Mouse (Mus musculus): ENCODE measurements around the gene AL607142.1. TPM values are rescaled to one million over a fixed set of nuclear protein-coding genes. Genes with fewer than 3 reads are reported as not detected.
A peak's percentile ranks its signal among the peaks of the same experiment; 100 is the strongest.

AL607142.1 gene
- not detected for total RNA-seq (2021)
- long read RNA-seq, experiment 1 = 0 reads
- long read RNA-seq, experiment 2 = 0 reads

- intact Hi-C loops (cut with DNase I; ENCODE audit: low total_unique reads) = no loop called here
- DNase-seq = no peak
Observed at GRCm38 (mm10) chr4:120064696-120065095, at the start of gene AL607142.1. Gene AL607142.1 (plus strand): TSS chr4:120064996.

GRCm38 (mm10) chr4:120018426-120018825 is 46.4 kb upstream of the AL607142.1 start:
- DNase-seq = no peak
- intact Hi-C loops (cut with DNase I; ENCODE audit: low total_unique reads) = no loop called here

- intact Hi-C loops (cut with DNase I; ENCODE audit: low total_unique reads) = no loop called here
- DNase-seq = no peak
Observed at GRCm38 (mm10) chr4:120022392-120022791, 42.4 kb upstream of the AL607142.1 start.

GRCm38 (mm10) chr4:120023221-120023840 is 41.5 kb upstream of the AL607142.1 start:
- no peak for DNase-seq
- intact Hi-C loops (cut with DNase I; ENCODE audit: low total_unique reads) = no loop called here

DNA sequence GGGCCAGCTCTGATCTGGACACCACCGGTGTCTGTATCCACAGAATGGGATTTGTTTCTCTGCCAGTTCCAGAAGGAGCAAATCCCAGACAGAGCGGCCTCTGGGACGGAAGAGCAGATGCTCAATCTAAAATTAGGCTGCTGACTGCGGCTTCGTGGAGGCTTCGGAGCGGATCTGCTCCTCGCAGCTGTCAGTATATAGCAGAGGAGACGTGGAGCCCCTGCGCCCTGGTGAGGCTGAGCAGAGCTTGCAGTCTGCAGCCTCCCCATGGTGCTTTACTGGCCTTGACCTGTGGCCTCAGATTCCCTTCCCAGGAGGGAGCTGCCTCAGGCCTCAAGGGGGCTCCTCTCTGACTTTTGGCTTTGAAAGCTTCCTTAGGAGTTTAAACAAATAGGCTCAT is 40.7 kb upstream of the AL607142.1 start:
- intact Hi-C loops (cut with DNase I; ENCODE audit: low total_unique reads) = no loop called here

DNA sequence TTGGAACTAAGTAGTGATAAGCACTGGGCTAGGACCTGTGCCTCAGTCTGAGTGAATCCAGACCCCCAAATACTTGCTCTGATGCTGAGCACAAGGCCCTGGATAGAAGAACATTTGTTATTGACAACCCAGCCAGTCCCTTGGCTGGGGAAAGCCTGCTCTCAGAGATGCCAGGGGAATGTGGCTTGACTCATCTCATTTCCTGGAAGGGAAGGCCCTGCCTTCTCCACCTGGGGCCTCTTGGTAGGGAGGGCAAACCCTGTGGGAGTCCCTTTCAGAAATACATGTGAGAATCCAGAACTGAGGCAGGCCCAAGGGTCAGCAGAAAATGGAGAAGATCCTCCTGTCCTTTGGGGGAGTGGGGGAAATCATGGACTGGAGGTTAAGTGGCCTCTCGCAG is 37.1 kb upstream of the AL607142.1 start:
- intact Hi-C loops (cut with DNase I; ENCODE audit: low total_unique reads) = no loop called here
- no peak for DNase-seq

More for the DNA sequence above, 40.7 kb upstream of the AL607142.1 start:
- DNase-seq = peak; percentile 39

DNA sequence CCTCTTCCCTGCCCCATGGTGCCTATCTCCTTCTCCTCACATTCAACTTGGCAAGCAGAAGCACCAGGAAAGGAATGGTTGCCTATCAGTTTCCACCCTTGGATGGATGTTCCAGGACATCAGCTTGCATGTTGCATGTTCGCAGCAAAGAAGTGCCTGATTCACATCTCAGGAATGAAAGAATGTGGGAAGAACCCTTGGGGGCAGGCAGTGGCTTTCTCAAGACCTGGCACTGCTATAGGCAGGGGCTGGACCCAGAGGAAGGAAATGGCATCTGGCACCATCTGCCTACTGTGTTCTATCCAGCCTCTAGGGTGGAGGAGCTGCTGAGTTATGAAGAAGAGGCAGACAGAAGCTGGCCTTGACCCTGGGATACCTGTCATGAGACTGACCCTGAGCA is 34.9 kb upstream of the AL607142.1 start:
- intact Hi-C loops (cut with DNase I; ENCODE audit: low total_unique reads) = no loop called here
- DNase-seq = no peak

GRCm38 (mm10) chr4:120032320-120032983 is 32.3 kb upstream of the AL607142.1 start:
- intact Hi-C loops (cut with DNase I; ENCODE audit: low total_unique reads) = no loop called here
- peak; percentile 34 for DNase-seq

GRCm38 (mm10) chr4:120032984-120033355 is 31.8 kb upstream of the AL607142.1 start:
- intact Hi-C loops (cut with DNase I; ENCODE audit: low total_unique reads) = no loop called here
- no peak for DNase-seq

- no peak for DNase-seq
- intact Hi-C loops (cut with DNase I; ENCODE audit: low total_unique reads) = loop anchor here (5.0 kb wide), 1 partner anchor 79 kb away; no protein-coding TSS in a partner anchor
Observed at GRCm38 (mm10) chr4:120036294-120036693, 28.5 kb upstream of the AL607142.1 start.

DNA sequence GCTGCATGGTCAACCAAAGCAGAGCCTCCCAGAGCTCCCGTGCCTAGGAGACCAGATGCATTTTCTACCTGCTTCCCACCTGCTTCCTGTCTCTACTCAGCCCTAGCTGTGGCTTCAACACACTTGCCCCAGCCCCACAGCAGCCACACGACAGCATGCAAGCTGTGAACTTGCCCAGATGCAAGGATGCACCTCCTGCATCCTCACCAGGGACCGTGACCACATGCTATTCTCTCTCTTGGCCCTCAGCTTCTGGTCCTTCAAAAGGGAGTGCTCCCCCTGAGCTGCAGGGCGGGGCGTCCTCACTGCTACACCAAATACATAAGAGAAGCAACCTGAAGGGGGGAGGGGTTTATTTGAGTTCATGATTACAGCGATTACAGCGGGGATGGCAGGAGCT is 27.8 kb upstream of the AL607142.1 start:
- intact Hi-C loops (cut with DNase I; ENCODE audit: low total_unique reads) = loop anchor here (5.0 kb wide), 1 partner anchor 80 kb away; no protein-coding TSS in a partner anchor
- no peak for DNase-seq

DNA sequence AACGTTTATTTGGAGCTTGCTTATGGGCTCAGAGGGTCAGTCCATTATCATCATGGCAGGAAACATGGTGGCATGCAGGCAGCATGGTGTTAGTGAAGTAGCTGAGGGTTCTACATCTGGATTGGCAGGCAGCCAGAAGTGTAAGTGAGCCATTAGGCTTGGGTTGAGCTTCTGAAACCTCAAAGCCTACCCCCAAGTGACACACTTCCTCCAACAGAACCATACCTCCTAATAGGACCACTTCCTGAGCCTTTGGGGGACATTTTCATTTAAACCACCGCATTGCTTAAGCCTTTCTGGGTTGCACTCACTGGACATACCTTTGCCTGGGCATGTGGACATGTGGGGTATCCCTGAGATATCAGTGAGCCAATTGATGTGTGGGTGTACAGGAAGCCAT is 23.3 kb upstream of the AL607142.1 start:
- DNase-seq = no peak
- intact Hi-C loops (cut with DNase I; ENCODE audit: low total_unique reads) = no loop called here

- intact Hi-C loops (cut with DNase I; ENCODE audit: low total_unique reads) = no loop called here
- DNase-seq = no peak
Observed at GRCm38 (mm10) chr4:120042480-120042879, 22.3 kb upstream of the AL607142.1 start.

GRCm38 (mm10) chr4:120044612-120045011 is 20.2 kb upstream of the AL607142.1 start:
- DNase-seq = no peak
- intact Hi-C loops (cut with DNase I; ENCODE audit: low total_unique reads) = no loop called here

- intact Hi-C loops (cut with DNase I; ENCODE audit: low total_unique reads) = no loop called here
Observed at GRCm38 (mm10) chr4:120045131-120045537, 19.7 kb upstream of the AL607142.1 start.

DNA sequence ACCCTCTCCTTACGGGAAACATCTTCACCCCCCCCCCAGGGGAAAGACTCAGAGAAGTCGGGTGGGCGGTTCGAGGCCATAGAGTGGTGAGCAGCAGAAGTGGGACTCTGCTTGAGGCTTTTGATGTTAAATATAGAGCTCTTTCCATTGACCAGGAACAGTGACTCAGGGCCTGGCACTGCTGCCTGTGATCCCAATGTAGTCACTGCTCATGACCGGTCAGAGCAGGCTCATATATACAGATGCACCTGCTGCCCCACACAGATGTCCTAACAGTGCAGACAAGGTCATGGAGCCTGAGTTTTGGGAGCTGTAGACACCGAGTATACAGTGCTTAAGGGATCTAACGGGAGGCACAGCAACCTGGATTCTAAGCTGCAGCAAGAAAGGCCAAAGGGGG is 18.9 kb upstream of the AL607142.1 start:
- no peak for DNase-seq
- intact Hi-C loops (cut with DNase I; ENCODE audit: low total_unique reads) = no loop called here

More at GRCm38 (mm10) chr4:120045131-120045537, 19.7 kb upstream of the AL607142.1 start:
- DNase-seq = no peak

- no peak for DNase-seq
- intact Hi-C loops (cut with DNase I; ENCODE audit: low total_unique reads) = no loop called here
Observed at GRCm38 (mm10) chr4:120047060-120047459, 17.7 kb upstream of the AL607142.1 start.

DNA sequence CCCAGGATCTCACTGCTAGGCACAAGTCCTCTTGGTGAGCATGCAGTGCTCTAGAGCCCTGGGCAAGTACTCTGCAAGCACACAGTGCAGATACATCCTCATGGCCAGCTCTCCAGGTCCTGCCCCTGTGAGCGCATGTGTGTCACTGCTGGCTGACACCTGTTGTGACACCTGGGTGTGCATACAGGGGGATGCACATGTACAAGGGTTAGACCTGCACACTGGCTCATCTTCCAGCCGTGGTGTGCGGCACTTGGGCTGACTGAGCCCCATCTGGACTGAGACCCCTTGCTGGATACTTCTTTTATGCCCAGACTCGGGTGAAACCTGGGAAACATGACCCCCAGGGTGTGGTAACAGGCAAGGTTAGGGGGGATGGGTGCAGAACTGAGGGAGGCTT is 16.5 kb upstream of the AL607142.1 start:
- intact Hi-C loops (cut with DNase I; ENCODE audit: low total_unique reads) = no loop called here
- DNase-seq = no peak

- intact Hi-C loops (cut with DNase I; ENCODE audit: low total_unique reads) = no loop called here
- no peak for DNase-seq
Observed at GRCm38 (mm10) chr4:120049857-120050256, 14.9 kb upstream of the AL607142.1 start.

DNA sequence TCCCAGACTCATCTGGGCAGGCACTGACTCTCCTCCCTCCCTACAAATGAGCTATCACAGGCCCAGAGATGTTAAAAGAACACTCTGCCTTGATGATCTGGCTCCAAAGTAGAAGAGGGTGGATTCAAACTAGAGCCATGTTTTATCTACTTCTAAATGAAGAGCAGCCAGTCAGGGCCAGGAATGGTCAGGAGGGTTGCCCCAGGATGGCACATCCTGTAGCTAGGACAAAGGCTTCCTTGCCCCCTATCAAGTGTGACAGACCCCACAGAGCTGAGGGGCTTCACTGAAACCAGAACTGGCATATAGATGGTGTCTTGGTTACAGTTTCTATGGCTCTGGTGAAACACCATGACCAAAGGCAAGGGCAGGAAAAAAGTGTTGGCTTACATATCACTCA is 12.3 kb upstream of the AL607142.1 start:
- intact Hi-C loops (cut with DNase I; ENCODE audit: low total_unique reads) = no loop called here
- no peak for DNase-seq

All from gastrocnemius, postnatal 14 days (tissue).